Mouse (Mus musculus): ENCODE data around the gene Fut11.

- TF ChIP-seq CTCF (IDR thresholded peaks at IDR 0.05; ENCODE audit: low read depth) (no peak), EP300 (IDR thresholded peaks at IDR 0.05; ENCODE audit: low read depth) (no peak)
Measured at GRCm38 (mm10) chr14:20707201-20708190, 12.7 kb downstream of the Fut11 start, which contains the start of gene Zswim8.
